Mouse (Mus musculus) CH12.LX (cell line): ENCODE measurements at regions not wholly inside any gene's neighbourhood (a gene's known extent, or its start where the extent isn't known, plus 50 kb on each side); places are given as distances from the start of the nearest gene placed in this dataset.

ENCODE experiments used
- DNase-seq: peaks from one replicate; pipeline ENCODE4 v3.0.0-alpha.2; 2013; ENCODE audit errors: extremely low read depth
- H3K27ac ChIP-seq: 2 replicates; pipeline ENCODE4 v1.5.1; 2012; ENCODE audit warnings: low read depth, mild to moderate bottlenecking, control low read depth, moderate library complexity; ENCODE audit not compliant: insufficient read depth
- H3K27me3 ChIP-seq: replicated peaks from 2 replicates; pipeline ENCODE3; 2012; ENCODE audit warnings: inconsistent platforms
- H3K36me3 ChIP-seq, 2 experiments: replicated peaks in 1 of 2; 2 replicates each; pipeline versions ENCODE3 to v1.6.1; 2012; ENCODE audit warnings: inconsistent platforms in 1 of 2, low read length in 1 of 2, mild to moderate bottlenecking in 1 of 2, mixed read lengths in 1 of 2, moderate library complexity in 1 of 2; ENCODE audit not compliant: control insufficient read depth in 1 of 2, insufficient read depth in 1 of 2
- H3K4me1 ChIP-seq, 2 experiments: 2 replicates each; pipeline ENCODE4 v1.6.1; 2012; ENCODE audit warnings: inconsistent platforms in 1 of 2, moderate library complexity in 1 of 2; ENCODE audit not compliant: insufficient read depth in 2 of 2, control insufficient read depth in 1 of 2
- H3K4me2 ChIP-seq: 2 replicates; pipeline ENCODE4 v1.6.1; 2012; ENCODE audit warnings: low read depth, mild to moderate bottlenecking, control low read depth; ENCODE audit not compliant: poor library complexity, insufficient read depth, severe bottlenecking
- H3K4me3 ChIP-seq, 3 experiments: fragments of 150-350 bp in 1 of 3; sonication (generic) in 1 of 3; replicated peaks in 1 of 3; 2 replicates each; pipeline versions ENCODE3 to v1.5.1; 2011 to 2012; ENCODE audit warnings: low read depth in 2 of 3, low read length in 2 of 3, mild to moderate bottlenecking in 2 of 3, moderate library complexity in 2 of 3, control low read depth in 1 of 3, improper control_type of control experiment in 1 of 3, inconsistent platforms in 1 of 3, mixed read lengths in 1 of 3; ENCODE audit not compliant: poor library complexity in 1 of 3
- H3K79me2 ChIP-seq: replicated peaks from 2 replicates; pipeline ENCODE4 v1.6.1; 2012; ENCODE audit warnings: mild to moderate bottlenecking, moderate library complexity; ENCODE audit not compliant: control insufficient read depth, poor library complexity, insufficient read depth, severe bottlenecking; ENCODE audit errors: extremely low read depth
- H3K9ac ChIP-seq: 2 replicates; pipeline ENCODE4 v1.6.1; 2012; ENCODE audit warnings: low read depth, mild to moderate bottlenecking, control low read depth, moderate library complexity; ENCODE audit not compliant: insufficient read depth
- H3K9me3 ChIP-seq: replicated peaks from 2 replicates; pipeline ENCODE3; 2012; ENCODE audit warnings: low read length, inconsistent platforms, mixed read lengths
- BHLHE40 ChIP-seq: IDR thresholded peaks from 2 replicates; pipeline ENCODE4 v1.6.1; 2011; ENCODE audit warnings: mild to moderate bottlenecking, low read depth, low read length, improper control_type of control experiment
- CHD1 ChIP-seq: IDR thresholded peaks from 2 replicates; pipeline ENCODE4 v1.6.1; 2012; ENCODE audit warnings: low read depth, low read length, improper control_type of control experiment, inconsistent platforms
- CHD2 ChIP-seq: IDR thresholded peaks from 2 replicates; pipeline ENCODE4 v1.6.1; 2011; ENCODE audit warnings: low read length, improper control_type of control experiment
- CTCF ChIP-seq, 2 experiments: IDR thresholded peaks in 1 of 2; conservative IDR thresholded peaks in 1 of 2; 2 replicates each; pipeline ENCODE4 v1.5.1; 2011 to 2012; ENCODE audit warnings: low read depth in 2 of 2, low read length in 2 of 2, improper control_type of control experiment in 1 of 2, inconsistent platforms in 1 of 2, mild to moderate bottlenecking in 1 of 2, moderate library complexity in 1 of 2
- E2F4 ChIP-seq: IDR thresholded peaks from 2 replicates; pipeline ENCODE4 v1.6.1; 2011; ENCODE audit warnings: low read depth, low read length, improper control_type of control experiment; ENCODE audit not compliant: insufficient replicate concordance
- HCFC1 ChIP-seq: IDR thresholded peaks from 2 replicates; pipeline ENCODE4 v1.6.1; 2012; ENCODE audit warnings: low read depth, mild to moderate bottlenecking, inconsistent platforms, low read length, improper control_type of control experiment
- IRF4 ChIP-seq: IDR thresholded peaks from 2 replicates; pipeline ENCODE4 v1.6.1; 2014; ENCODE audit warnings: low read depth, mild to moderate bottlenecking, inconsistent platforms, low read length, improper control_type of control experiment
- MAX ChIP-seq: IDR thresholded peaks from 2 replicates; pipeline ENCODE4 v1.6.1; 2011; ENCODE audit warnings: low read length, improper control_type of control experiment
- MXI1 ChIP-seq: IDR thresholded peaks from 2 replicates; pipeline ENCODE4 v1.6.1; 2011; ENCODE audit warnings: mild to moderate bottlenecking, low read depth, low read length, improper control_type of control experiment
- NELFE ChIP-seq: IDR thresholded peaks from 2 replicates; pipeline ENCODE4 v1.6.1; 2011; ENCODE audit warnings: low read depth, low read length, improper control_type of control experiment
- NRF1 ChIP-seq: IDR thresholded peaks from 2 replicates; pipeline ENCODE4 v1.6.1; 2014; ENCODE audit warnings: low read depth, mild to moderate bottlenecking, inconsistent platforms, low read length, improper control_type of control experiment, moderate library complexity
- PAX5 ChIP-seq: IDR thresholded peaks from 2 replicates; pipeline ENCODE4 v1.6.1; 2012; ENCODE audit warnings: low read length, inconsistent platforms, mixed read lengths
- POLR2AphosphoS2 ChIP-seq: IDR thresholded peaks from 2 replicates; pipeline ENCODE4 v1.6.1; 2011; ENCODE audit warnings: low read depth, low read length, improper control_type of control experiment
- RAD21 ChIP-seq: IDR thresholded peaks from 2 replicates; pipeline ENCODE4 v1.6.1; 2011; ENCODE audit warnings: low read depth, mild to moderate bottlenecking, low read length, improper control_type of control experiment, moderate library complexity
- ZC3H11A ChIP-seq: IDR thresholded peaks from 2 replicates; pipeline ENCODE4 v1.6.1; 2012; ENCODE audit warnings: low read depth, mild to moderate bottlenecking, inconsistent platforms, low read length, improper control_type of control experiment
- ZKSCAN1 ChIP-seq: IDR thresholded peaks from 2 replicates; pipeline ENCODE4 v1.6.1; 2012; ENCODE audit warnings: low read depth, inconsistent platforms, low read length, improper control_type of control experiment, borderline replicate concordance
- ZNF384 ChIP-seq: IDR thresholded peaks from 2 replicates; pipeline ENCODE4 v1.6.1; 2012; ENCODE audit warnings: low read depth, low read length, improper control_type of control experiment, inconsistent platforms
- dilution Hi-C: fragments of 300-500 bp; cut with MboI; formaldehyde crosslinking; loops from 2 replicates; pipeline ENCODE4 v1.14.3; 2020; ENCODE audit warnings: low sequenced_read_pairs; ENCODE audit not compliant: extremely low pct_unique_long_range_greater_than_20kb, extremely low pct_ligation_motif_present
- in situ Hi-C: fragments of 300-500 bp; cut with MboI; formaldehyde crosslinking; loops from 3 replicates; pipeline ENCODE4 v1.14.3; 2019; ENCODE audit warnings: low sequenced_read_pairs, low pct_ligation_motif_present, low pct_unique_long_range_greater_than_20kb, mixed read lengths

DNA sequence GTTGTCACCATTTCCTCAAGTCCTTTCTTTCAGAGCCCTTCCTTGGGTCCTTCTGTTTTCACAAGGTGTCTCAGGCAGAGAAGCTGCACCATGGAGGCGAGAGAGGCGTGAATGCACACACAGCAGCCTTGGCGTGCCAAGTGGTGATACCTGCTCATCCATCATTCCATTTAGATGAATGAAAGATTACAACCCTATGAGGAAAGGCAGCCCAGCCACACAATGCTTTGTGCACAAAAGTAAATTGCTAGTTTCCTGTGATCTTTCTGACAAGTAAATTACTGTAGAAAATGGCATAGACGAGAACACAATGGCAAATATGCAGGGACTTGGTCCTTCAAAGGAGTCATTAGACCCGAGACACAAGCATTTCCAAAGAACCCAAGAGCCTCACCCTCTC, 101.4 kb downstream of the Rnd3 start:
- H3K27ac ChIP-seq, result no peak overlapping the region
- H3K9ac ChIP-seq, result no peak overlapping the region
- dilution Hi-C loops, result no loop called here
- no peaks in the 10 kb centered on the region for H3K27me3 ChIP-seq
- H3K9me3 ChIP-seq, result no peaks in the 10 kb centered on the region
- no peak for DNase-seq
- no peaks in the 10 kb centered on the region; a peak in 1 of 4 replicates for H3K4me1 ChIP-seq
- no peak overlapping the region for H3K4me2 ChIP-seq
- in situ Hi-C loops, result no loop called here
- no peak overlapping the region for H3K4me3 ChIP-seq
- TF ChIP-seq ZKSCAN1 (no peak), HCFC1 (no peak), MAX (no peak), CHD1 (no peak), IRF4 (no peak), ZNF384 (no peak), POLR2AphosphoS2 (no peak), MXI1 (no peak), NELFE (no peak), PAX5 (no peak), E2F4 (no peak)
- TF ChIP-seq, all 38 proteins: peak for 0
- no peaks in the 10 kb centered on the region for H3K36me3 ChIP-seq
- H3K79me2 ChIP-seq, result no peaks in the 10 kb centered on the region

DNA sequence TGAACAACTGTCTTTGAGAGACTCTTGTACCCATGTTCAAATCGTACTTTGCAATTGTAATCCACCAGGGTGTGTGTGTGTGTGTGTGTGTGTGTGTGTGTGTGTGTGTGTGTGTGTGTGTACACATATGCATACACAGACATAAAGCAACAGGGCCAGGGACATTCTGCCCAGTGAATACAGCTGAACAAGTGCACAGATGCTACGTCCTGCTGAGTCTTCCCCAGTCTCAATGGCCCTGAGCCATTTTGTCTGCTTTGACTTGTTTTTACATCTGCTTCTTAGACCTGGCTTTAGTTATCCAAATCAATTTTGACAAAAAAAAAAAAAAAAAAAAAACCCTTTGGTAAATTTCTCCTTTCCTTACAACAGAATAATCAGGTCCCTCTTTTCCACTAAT, 103.3 kb downstream of the Rnd3 start:
- in situ Hi-C loops, result no loop called here

DNA sequence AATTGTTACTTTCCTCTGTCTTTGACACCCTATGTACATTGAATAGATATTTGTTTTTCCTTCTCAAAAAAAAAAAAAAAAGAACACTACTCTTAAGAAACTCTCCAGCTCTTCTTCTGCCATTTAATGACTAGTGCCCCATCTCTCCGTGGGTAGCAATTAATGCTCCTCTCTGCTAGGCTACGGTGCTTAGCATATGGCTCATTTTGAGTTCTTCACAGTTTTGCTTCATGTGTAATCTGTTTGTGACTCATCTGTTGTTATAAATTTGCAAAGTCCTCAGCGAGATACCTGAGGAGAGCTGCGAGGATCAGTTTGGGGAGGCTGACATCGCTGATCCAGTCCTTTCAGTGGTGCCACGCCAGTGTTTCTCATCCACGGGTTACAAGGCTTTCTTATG, 107.8 kb downstream of the Rnd3 start:
- Histone ChIP-seq H3K27ac (no peak overlapping the region), H3K4me1 (peaks cover 0 to 17% of the 10 kb centered on the region in 2 experiments; a peak in 2 of 4 replicates), H3K27me3 (no peaks in the 10 kb centered on the region), H3K79me2 (no peaks in the 10 kb centered on the region), H3K9me3 (no peaks in the 10 kb centered on the region), H3K4me2 (no peak overlapping the region)
- no peak for DNase-seq
- dilution Hi-C loops, result no loop called here
- TF ChIP-seq BHLHE40, result no peak
- TF ChIP-seq ZC3H11A, result no peak
- no peak for TF ChIP-seq PAX5
- no peak for TF ChIP-seq CHD2
- no peak for TF ChIP-seq CTCF (conservative IDR thresholded peaks at IDR 0.05 in 1 of 2, IDR thresholded peaks at IDR 0.05 in 1 of 2; ENCODE audit: low read depth in 2 of 2, low read length in 2 of 2)
- no peak for TF ChIP-seq MAX
- TF ChIP-seq NRF1, result no peak
- TF ChIP-seq IRF4, result no peak
- TF ChIP-seq POLR2AphosphoS2, result no peak
- TF ChIP-seq, all 38 proteins: peak for 0
- H3K9ac ChIP-seq, result no peak overlapping the region
- in situ Hi-C loops, result no loop called here
- H3K4me3 ChIP-seq, result no peak overlapping the region
- H3K36me3 ChIP-seq, result no peaks in the 10 kb centered on the region

More for the DNA sequence above, 103.3 kb downstream of the Rnd3 start:
- H3K4me3 ChIP-seq, result no peak overlapping the region
- H3K79me2 ChIP-seq, result no peaks in the 10 kb centered on the region
- no peaks in the 10 kb centered on the region for H3K27me3 ChIP-seq
- no peaks in the 10 kb centered on the region; a peak in 1 of 4 replicates for H3K4me1 ChIP-seq
- dilution Hi-C loops, result no loop called here
- no peak overlapping the region for H3K9ac ChIP-seq
- no peaks in the 10 kb centered on the region for H3K9me3 ChIP-seq
- no peak for DNase-seq
- H3K4me2 ChIP-seq, result no peak overlapping the region
- no peaks in the 10 kb centered on the region for H3K36me3 ChIP-seq
- H3K27ac ChIP-seq, result no peak overlapping the region
- TF ChIP-seq RAD21 (no peak), BHLHE40 (no peak), HCFC1 (no peak), CTCF (conservative IDR thresholded peaks at IDR 0.05 in 1 of 2, IDR thresholded peaks at IDR 0.05 in 1 of 2; ENCODE audit: low read depth in 2 of 2, low read length in 2 of 2) (no peak)
- TF ChIP-seq, all 38 proteins: peak for 0
